Mouse (Mus musculus): ENCODE measurements around the gene Guca1b. TPM values are rescaled to one million over a fixed set of nuclear protein-coding genes. Genes with fewer than 3 reads are reported as not detected.

The Guca1b gene
- polyA plus RNA-seq, 1 experiment: 0.11 TPM

GRCm38 (mm10) chr17:47441296-47442051 is 56.3 kb downstream of the Guca1b start:
- Histone ChIP-seq H3K36me3 (ENCODE audit: control insufficient read depth, insufficient read depth) (no peaks in the 10 kb centered on the region), H3K79me3 (ENCODE audit: low read depth) (no peaks in the 10 kb centered on the region), H3K27me3 (ENCODE audit: control insufficient read depth, insufficient read depth, insufficient read length) (peaks cover 30% of the 10 kb centered on the region), H3K79me2 (ENCODE audit: control insufficient read depth, insufficient read depth) (no peaks in the 10 kb centered on the region), H3ac (ENCODE audit: control insufficient read depth, insufficient read length, low read depth) (no peak overlapping the region), H3K4me3 (ENCODE audit: insufficient read depth, poor library complexity, severe bottlenecking) (no peak overlapping the region)
- TF ChIP-seq CEBPB (IDR thresholded peaks at IDR 0.05; ENCODE audit: low read depth): no peak
- no peak for TF ChIP-seq CTCF (IDR thresholded peaks at IDR 0.05; ENCODE audit: control insufficient read depth, insufficient read depth, insufficient read length)
- no peak for TF ChIP-seq FOSL1 (IDR thresholded peaks at IDR 0.05; ENCODE audit: insufficient read depth, low read length, poor library complexity, severe bottlenecking)
- peak; percentile 35 for TF ChIP-seq USF1 (IDR thresholded peaks at IDR 0.05; ENCODE audit: low read depth)

GRCm38 (mm10) chr17:47442271-47442670 is 57.1 kb downstream of the Guca1b start:
- H3K79me3 ChIP-seq (ENCODE audit: low read depth): no peaks in the 10 kb centered on the region
- TF ChIP-seq USF1 (IDR thresholded peaks at IDR 0.05; ENCODE audit: low read depth): no peak
- TF ChIP-seq MAX (IDR thresholded peaks at IDR 0.05): no peak
- no peak for TF ChIP-seq FOSL1 (IDR thresholded peaks at IDR 0.05; ENCODE audit: insufficient read depth, low read length, poor library complexity, severe bottlenecking)
- TF ChIP-seq MYOG (IDR thresholded peaks at IDR 0.05; ENCODE audit: control insufficient read depth, extremely low read depth, insufficient read length): no peak
- no peak for TF ChIP-seq MYOD1 (IDR thresholded peaks at IDR 0.05; ENCODE audit: control insufficient read depth, insufficient read length, low read depth)
- no peak for TF ChIP-seq CTCF (IDR thresholded peaks at IDR 0.05; ENCODE audit: control insufficient read depth, insufficient read depth, insufficient read length)
- no peak for TF ChIP-seq CEBPB (IDR thresholded peaks at IDR 0.05; ENCODE audit: low read depth)
- no peak overlapping the region for H3ac ChIP-seq (ENCODE audit: control insufficient read depth, insufficient read length, low read depth)
- H3K4me3 ChIP-seq (ENCODE audit: insufficient read depth, poor library complexity, severe bottlenecking): no peak overlapping the region
- no peaks in the 10 kb centered on the region for H3K79me2 ChIP-seq (ENCODE audit: control insufficient read depth, insufficient read depth)
- no peaks in the 10 kb centered on the region for H3K36me3 ChIP-seq (ENCODE audit: control insufficient read depth, insufficient read depth)
- peaks cover 22% of the 10 kb centered on the region for H3K27me3 ChIP-seq (ENCODE audit: control insufficient read depth, insufficient read depth, insufficient read length)

Other genes with a start within 250 kb of the Guca1b start
- 88.2 TPM for gene Mrps10, start 16.5 kb upstream of the Guca1b start, polyA plus RNA-seq (2012; fragmentation: generic; extraction: Trizol)
- gene Guca1a, start 15.2 kb downstream of the Guca1b start, polyA plus RNA-seq (2012; fragmentation: generic; extraction: Trizol): 0.48 TPM
- gene AI661453, start 51.2 kb downstream of the Guca1b start, polyA plus RNA-seq (2012; fragmentation: generic; extraction: Trizol): 0.13 TPM
- gene 1700001C19Rik, start 52.0 kb downstream of the Guca1b start, polyA plus RNA-seq (2012; fragmentation: generic; extraction: Trizol): not detected
- 12.2 TPM for gene Taf8, start 116.9 kb downstream of the Guca1b start, polyA plus RNA-seq (2012; fragmentation: generic; extraction: Trizol)
- gene Ccnd3, start 119.7 kb downstream of the Guca1b start, polyA plus RNA-seq (2012; fragmentation: generic; extraction: Trizol): 217 TPM
- 42.6 TPM for gene Bysl, start 226.1 kb downstream of the Guca1b start, polyA plus RNA-seq (2012; fragmentation: generic; extraction: Trizol)
- gene Med20, start 226.2 kb downstream of the Guca1b start, polyA plus RNA-seq (2012; fragmentation: generic; extraction: Trizol): 25.8 TPM
- gene Gm20517, start 226.2 kb downstream of the Guca1b start, polyA plus RNA-seq (2012; fragmentation: generic; extraction: Trizol): 1.3 TPM
- 3.2 TPM for gene Usp49, start 245.3 kb downstream of the Guca1b start, polyA plus RNA-seq (2012; fragmentation: generic; extraction: Trizol)

Data from C2C12 (cell line).